7 mouse cellular contexts compared by ENCODE assay signal in genomic region chr7:19054047-19054776, GRCm38 (mm10). TPM values are rescaled to one million over a fixed set of nuclear protein-coding genes. Genes with fewer than 3 reads are reported as not detected.
DNase-seq lines count a peak whose midpoint lies in the region; ATAC-seq and TF ChIP-seq lines count a peak whose summit lies in the region.

TSS of gene Rsph6a (plus strand) at chr7:19054690.

- H3K9me3 ChIP-seq in forebrain, embryonic 12.5 days: no peaks in the 10 kb centered on the region
- no peaks in the 10 kb centered on the region for H3K9me3 ChIP-seq in intestine, postnatal 0 days (ENCODE audit: control insufficient read depth)
- no peaks in the 10 kb centered on the region for H3K9me3 ChIP-seq in midbrain, embryonic 12.5 days

- peak; percentile 39 for DNase-seq in ovary, postnatal 14 days (ENCODE audit: low spot score)
- no peak for DNase-seq in ovary, postnatal 10 days (ENCODE audit: low spot score)
- DNase-seq in cerebellum, adult 2 months: peak in 1 of 2 experiments; percentile 50
- DNase-seq in thymus, postnatal 4 days: peak; percentile 73

- peak; percentile 49 for TF ChIP-seq CTCF in cerebellum, adult 2 months (IDR thresholded peaks at IDR 0.05; ENCODE audit: borderline replicate concordance, insufficient read depth, low read depth, low read length)
- peak; percentile 75 for TF ChIP-seq CTCF in intestine, postnatal 0 days (IDR thresholded peaks at IDR 0.05; ENCODE audit: low read depth)

- no peak within 1 kb of the TSS for H3K27ac ChIP-seq in cerebellum, adult 2 months (ENCODE audit: insufficient read depth, low read length)
- peak within 1 kb of the TSS; percentile 32; the same call in 1 of the 2 replicates for H3K27ac ChIP-seq in forebrain, embryonic 12.5 days
- H3K27ac ChIP-seq in intestine, postnatal 0 days (ENCODE audit: low read depth, low read length): no peak within 1 kb of the TSS
- peak within 1 kb of the TSS; percentile 22; the same call in 1 of the 2 replicates for H3K27ac ChIP-seq in midbrain, embryonic 12.5 days (replicated peaks)

- WGBS in cerebellum, adult 2 months: 14% methylated on average over 32 of the region's 33 CpGs
- 25% methylated on average over 33 of the region's 33 CpGs for WGBS in forebrain, embryonic 12.5 days
- WGBS in intestine, postnatal 0 days: 40% methylated on average over 33 of the region's 33 CpGs
- 23% methylated on average over 32 of the region's 33 CpGs for WGBS in midbrain, embryonic 12.5 days

- no peaks in the 10 kb centered on the region for H3K27me3 ChIP-seq in cerebellum, adult 2 months (ENCODE audit: control insufficient read depth, insufficient read depth, low read length)
- H3K27me3 ChIP-seq in forebrain, embryonic 12.5 days: no peaks in the 10 kb centered on the region
- no peaks in the 10 kb centered on the region for H3K27me3 ChIP-seq in intestine, postnatal 0 days (replicated peaks; ENCODE audit: control insufficient read depth, insufficient read depth, low read length)
- H3K27me3 ChIP-seq in midbrain, embryonic 12.5 days: no peaks in the 10 kb centered on the region

- peak within 1 kb of the TSS; percentile 25 for H3K9ac ChIP-seq in forebrain, embryonic 12.5 days
- H3K9ac ChIP-seq in intestine, postnatal 0 days (ENCODE audit: low read depth, low read length): no peak within 1 kb of the TSS
- no peak within 1 kb of the TSS; the same call in 1 of the 2 replicates for H3K9ac ChIP-seq in midbrain, embryonic 12.5 days (replicated peaks)

- TF ChIP-seq POLR2A in cerebellum, adult 2 months (IDR thresholded peaks at IDR 0.05; ENCODE audit: borderline replicate concordance, insufficient read depth, low read length): no peak

- H3K4me3 ChIP-seq in cerebellum, adult 2 months (replicated peaks; ENCODE audit: insufficient read depth, low read depth, low read length): no peak within 1 kb of the TSS
- H3K4me3 ChIP-seq in forebrain, embryonic 12.5 days (replicated peaks): peak within 1 kb of the TSS; percentile 21
- no peak within 1 kb of the TSS for H3K4me3 ChIP-seq in intestine, postnatal 0 days (ENCODE audit: low read depth, low read length)
- H3K4me3 ChIP-seq in midbrain, embryonic 12.5 days: peak within 1 kb of the TSS; percentile 23

- H3K36me3 ChIP-seq in forebrain, embryonic 12.5 days (replicated peaks): peaks cover 41% of the 10 kb centered on the region
- H3K36me3 ChIP-seq in intestine, postnatal 0 days (ENCODE audit: control insufficient read depth, insufficient read depth): peaks cover 42% of the 10 kb centered on the region
- peaks cover 41% of the 10 kb centered on the region for H3K36me3 ChIP-seq in midbrain, embryonic 12.5 days

- peak; percentile 72 for ATAC-seq in forebrain, embryonic 12.5 days (ENCODE audit: low FRiP score)
- 0 out of 2 replicates have a peak, but pooled peaks have one; percentile 30 for ATAC-seq in intestine, postnatal 0 days
- peak; percentile 72 for ATAC-seq in midbrain, embryonic 12.5 days (ENCODE audit: low FRiP score, low read depth)

- no peaks in the 10 kb centered on the region; the same call in 1 of the 2 replicates for H3K4me1 ChIP-seq in cerebellum, adult 2 months (ENCODE audit: control insufficient read depth, insufficient read depth, low read length)
- peaks cover 13% of the 10 kb centered on the region for H3K4me1 ChIP-seq in forebrain, embryonic 12.5 days
- no peaks in the 10 kb centered on the region for H3K4me1 ChIP-seq in intestine, postnatal 0 days (replicated peaks; ENCODE audit: control insufficient read depth, insufficient read depth, low read length)
- peaks cover 12% of the 10 kb centered on the region for H3K4me1 ChIP-seq in midbrain, embryonic 12.5 days

- H3K4me2 ChIP-seq in forebrain, embryonic 12.5 days: peak within 1 kb of the TSS; percentile 53
- H3K4me2 ChIP-seq in intestine, postnatal 0 days (replicated peaks; ENCODE audit: low read depth): no peak within 1 kb of the TSS
- H3K4me2 ChIP-seq in midbrain, embryonic 12.5 days (replicated peaks): peak within 1 kb of the TSS; percentile 55

RNA-seq across cellular contexts. Expression of gene Rsph6a, which starts in this region (rescaled TPM):
- 0.10 TPM in 1 of 2 replicates, not detected in the other for polyA plus RNA-seq in cerebellum, adult 2 months (2012; rRNA removed)
- polyA plus RNA-seq in forebrain, embryonic 12.5 days (2016; fragmentation: Nextera tagmentation; extraction: Ambion mirVana): not detected in 2 replicates
- polyA plus RNA-seq in intestine, postnatal 0 days (2015; fragmentation: Nextera tagmentation; extraction: Ambion mirVana): not detected in 2 replicates
- not detected in 2 replicates for polyA plus RNA-seq in midbrain, embryonic 12.5 days (2016; fragmentation: Nextera tagmentation; extraction: Ambion mirVana)

Comparison
In these comparisons a context has a peak if more than half of its experiments do, and no peak if none do; other contexts are left out.
1. Peak in ATAC-seq, H3K4me3 ChIP-seq, H3K27ac ChIP-seq, H3K9ac ChIP-seq and H3K4me2 ChIP-seq in forebrain, embryonic 12.5 days; RNA of the gene not detected or under 1 TPM.
2. Peak in ATAC-seq in intestine, postnatal 0 days; RNA of the gene not detected or under 1 TPM.
3. Peak in ATAC-seq, H3K4me3 ChIP-seq, H3K27ac ChIP-seq and H3K4me2 ChIP-seq in midbrain, embryonic 12.5 days; RNA of the gene not detected or under 1 TPM.